Mouse (Mus musculus) small intestine, adult 2 months (tissue): ENCODE results near the gene Ephb1. TPM values are rescaled to one million over a fixed set of nuclear protein-coding genes. Genes with fewer than 3 reads are reported as not detected.

Experiments used
- H3K27ac ChIP-seq: fragments of 200-500 bp; 2 replicates; pipeline ENCODE4 v1.5.1; 2012; ENCODE audit warnings: low read depth, low read length, control low read depth, inconsistent platforms; ENCODE audit not compliant: insufficient read depth
- H3K27me3 ChIP-seq: fragments of 200-500 bp; 2 replicates; pipeline ENCODE4 v1.6.1; 2012; ENCODE audit warnings: mild to moderate bottlenecking, moderate library complexity, low read length, inconsistent platforms; ENCODE audit not compliant: control insufficient read depth, insufficient read depth
- H3K36me3 ChIP-seq: fragments of 200-500 bp; 2 replicates; pipeline ENCODE4 v1.6.1; 2012; ENCODE audit warnings: mild to moderate bottlenecking, low read length, control low read depth, inconsistent platforms; ENCODE audit not compliant: control insufficient read depth, insufficient read depth
- H3K4me1 ChIP-seq: fragments of 200-500 bp; 2 replicates; pipeline ENCODE4 v1.6.1; 2012; ENCODE audit warnings: low read length, inconsistent platforms, mixed read lengths; ENCODE audit not compliant: control insufficient read depth, insufficient read depth, insufficient read length
- H3K4me3 ChIP-seq: fragments of 200-500 bp; 2 replicates; pipeline ENCODE4 v1.5.1; 2012; ENCODE audit warnings: low read depth, mild to moderate bottlenecking, control low read depth, inconsistent platforms, low read length, moderate library complexity
- CTCF ChIP-seq: fragments of 200-500 bp; IDR thresholded peaks from 2 replicates; pipeline ENCODE4 v1.5.1; 2012; ENCODE audit warnings: low read depth, mild to moderate bottlenecking, control low read depth, inconsistent platforms, low read length, moderate library complexity, mixed read lengths; ENCODE audit not compliant: insufficient replicate concordance, insufficient read length; ENCODE audit errors: extremely low read depth
- POLR2A ChIP-seq: fragments of 200-500 bp; IDR thresholded peaks from 2 replicates; pipeline ENCODE4 v1.6.1; 2012; ENCODE audit warnings: low read depth, mild to moderate bottlenecking, control low read depth, inconsistent platforms, low read length, moderate library complexity
- WGBS: fragments of 180-500 bp; shearing (Covaris S2); methylation state at CpG from one replicate; pipeline ENCODE4 v1.1.7; 2018; 5-methylcytosine and 5-hydroxymethylcytosine counted together
- polyA plus RNA-seq: library from polyadenylated mRNA; depleted of rRNA; stranded (reverse); fragments of >200 nt; gene quantifications from 2 replicates; pipeline ENCODE4 v1.2.3, GENCODE M21; 2012

Gene Ephb1
- polyA plus RNA-seq, 1 experiment: 1.0 TPM

DNA sequence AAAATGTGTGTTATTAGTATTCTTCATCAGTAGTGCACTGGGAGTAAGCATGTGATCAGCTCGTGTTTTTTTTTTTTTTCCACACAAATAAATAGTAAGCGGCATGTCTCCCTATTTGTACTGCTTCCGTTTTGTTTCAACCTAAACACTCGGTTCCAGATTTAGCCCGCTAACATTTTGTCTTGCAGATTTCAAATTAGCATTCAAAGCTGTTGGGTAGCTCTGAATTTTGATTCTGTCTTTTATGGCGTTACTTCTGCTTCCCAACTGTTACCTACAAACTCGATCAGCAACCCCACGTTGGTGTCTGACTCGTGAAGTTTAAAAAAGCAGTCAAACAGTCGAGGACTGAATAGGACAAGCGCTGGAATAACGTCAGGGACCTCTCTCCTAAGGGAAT is 363.7 kb downstream of the Ephb1 start:
- Histone ChIP-seq H3K4me3 (no peak overlapping the region), H3K4me1 (no peaks in the 10 kb centered on the region), H3K36me3 (no peaks in the 10 kb centered on the region), H3K27ac (no peak overlapping the region), H3K27me3 (no peaks in the 10 kb centered on the region)
- 82% methylated on average over 12 of the region's 12 CpGs for WGBS
- TF ChIP-seq CTCF (no peak), POLR2A (no peak)

DNA sequence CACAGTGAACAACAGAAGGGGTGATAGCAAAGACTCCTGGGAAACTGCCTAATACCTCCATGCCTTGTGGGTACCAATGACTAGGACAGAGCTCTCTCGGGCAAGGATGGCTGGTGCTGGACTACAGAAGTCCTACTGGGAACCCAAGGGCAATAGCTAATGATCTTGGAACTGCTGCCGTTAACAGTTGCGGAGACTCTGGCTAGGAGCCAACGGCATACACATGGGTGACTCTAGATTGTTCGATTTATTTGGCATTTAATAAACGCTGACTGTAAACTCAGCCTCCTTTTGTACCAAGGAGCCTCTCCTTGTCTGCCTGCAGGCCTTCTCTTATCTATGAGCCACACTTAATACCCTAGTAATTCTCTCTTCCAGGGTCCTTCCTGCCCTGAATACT is 364.5 kb downstream of the Ephb1 start:
- no peaks in the 10 kb centered on the region for H3K27me3 ChIP-seq
- no peak overlapping the region for H3K4me3 ChIP-seq
- TF ChIP-seq CTCF (no peak), POLR2A (no peak)
- WGBS: 74% methylated on average over 6 of the region's 6 CpGs
- H3K4me1 ChIP-seq: no peaks in the 10 kb centered on the region
- no peak overlapping the region for H3K27ac ChIP-seq
- no peaks in the 10 kb centered on the region for H3K36me3 ChIP-seq

DNA sequence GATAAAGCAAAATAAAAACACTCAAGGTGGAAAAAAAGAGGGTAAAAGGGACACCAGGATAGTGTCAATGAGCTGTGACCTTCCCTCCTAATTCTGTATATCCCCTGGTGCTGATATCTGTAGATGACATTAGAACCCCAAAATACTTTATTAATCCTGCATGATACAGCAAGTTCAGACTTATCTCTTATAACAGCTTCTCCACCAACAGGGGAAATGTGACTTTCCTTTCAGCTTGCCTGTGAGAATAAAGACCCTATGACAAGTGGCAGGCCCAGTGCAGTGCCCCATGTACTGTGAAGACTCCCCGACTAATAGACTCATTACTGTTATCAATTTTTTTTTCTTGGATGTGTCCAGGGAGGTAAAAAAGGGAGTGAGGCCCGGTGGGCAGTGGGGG is 367.6 kb downstream of the Ephb1 start:
- no peaks in the 10 kb centered on the region for H3K27me3 ChIP-seq
- 77% methylated on average over 2 of the region's 2 CpGs for WGBS

DNA sequence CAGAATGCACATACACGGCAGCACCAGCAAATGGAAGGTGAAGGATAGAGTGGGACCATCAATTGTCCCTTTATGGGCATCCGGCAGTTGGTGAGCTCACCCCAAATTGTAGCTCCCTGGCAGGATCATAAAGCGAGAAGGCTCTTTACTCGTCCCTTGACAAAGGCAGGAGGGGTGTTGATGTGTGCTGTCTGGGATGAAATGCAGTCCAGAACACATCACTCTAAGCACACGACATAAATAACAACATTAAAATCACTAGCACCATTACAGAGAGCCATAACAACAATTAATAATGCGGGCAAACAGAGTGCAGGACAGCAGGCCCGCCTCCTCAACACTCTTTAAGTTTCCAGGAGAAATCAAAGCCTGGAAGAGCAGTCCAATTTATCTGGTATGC is 372.1 kb downstream of the Ephb1 start:
- TF ChIP-seq POLR2A (no peak), CTCF (no peak)
- Histone ChIP-seq H3K4me3 (no peak overlapping the region), H3K36me3 (no peaks in the 10 kb centered on the region), H3K27ac (no peak overlapping the region), H3K4me1 (no peaks in the 10 kb centered on the region), H3K27me3 (no peaks in the 10 kb centered on the region)
- 74% methylated on average over 7 of the region's 7 CpGs for WGBS

More for the DNA sequence above, 367.6 kb downstream of the Ephb1 start:
- no peak overlapping the region for H3K27ac ChIP-seq
- no peak overlapping the region for H3K4me3 ChIP-seq
- H3K4me1 ChIP-seq: no peaks in the 10 kb centered on the region
- no peak for TF ChIP-seq POLR2A
- no peak for TF ChIP-seq CTCF
- no peaks in the 10 kb centered on the region for H3K36me3 ChIP-seq

DNA sequence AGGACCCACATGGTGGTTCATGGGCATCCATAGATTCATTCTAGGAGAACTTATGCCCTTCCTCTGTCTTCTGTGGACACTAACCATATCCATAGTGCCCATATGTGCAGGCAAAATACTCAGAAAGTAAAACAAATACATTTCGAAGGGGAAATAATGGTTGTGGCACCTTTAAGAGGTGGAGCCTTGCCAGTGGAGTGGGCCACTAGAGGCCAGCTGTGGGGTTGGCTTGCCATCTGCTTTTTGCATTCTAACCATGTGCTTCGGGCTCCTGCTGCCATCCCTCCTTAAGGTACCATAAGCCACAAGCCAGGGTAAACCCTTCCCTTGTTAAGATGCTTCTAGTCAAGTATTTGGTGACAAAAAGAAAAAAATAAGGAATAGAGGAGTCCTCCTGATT is 373.3 kb downstream of the Ephb1 start:
- 81% methylated on average over 2 of the region's 2 CpGs for WGBS
- H3K4me3 ChIP-seq: no peak overlapping the region
- TF ChIP-seq CTCF (no peak), POLR2A (no peak)

DNA sequence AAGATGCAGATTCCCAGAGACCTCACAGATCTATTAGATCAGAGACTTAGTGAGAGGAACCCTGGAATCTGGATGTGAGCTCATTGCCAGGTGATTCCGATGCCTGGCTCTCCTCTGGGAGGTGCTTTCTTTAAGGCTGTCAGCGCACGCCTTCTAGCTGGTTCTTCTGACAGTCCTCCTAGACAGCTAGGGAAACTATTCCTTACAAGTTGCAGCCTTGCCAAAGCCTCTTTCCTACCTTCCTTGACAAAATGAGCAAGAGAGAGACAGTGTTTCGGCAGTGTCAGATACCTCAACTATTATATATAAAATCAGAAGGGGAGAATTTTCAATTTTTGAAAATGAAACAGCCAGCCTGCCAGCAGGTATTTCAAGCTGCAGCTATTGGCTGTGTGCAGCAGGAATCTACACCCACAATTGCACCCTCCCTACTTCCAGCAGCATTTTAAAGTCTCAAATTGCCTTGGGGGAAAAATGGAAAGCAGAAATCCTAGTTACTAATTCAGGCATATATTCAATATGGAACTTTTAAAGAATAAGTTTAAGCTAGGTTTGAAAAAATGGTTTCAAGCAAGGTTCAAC is 377.5 kb downstream of the Ephb1 start:
- H3K4me3 ChIP-seq: no peak overlapping the region
- H3K4me1 ChIP-seq: no peaks in the 10 kb centered on the region
- no peaks in the 10 kb centered on the region for H3K27me3 ChIP-seq
- WGBS: 87% methylated on average over 4 of the region's 4 CpGs
- no peaks in the 10 kb centered on the region for H3K36me3 ChIP-seq
- TF ChIP-seq POLR2A (no peak), CTCF (no peak)
- no peak overlapping the region for H3K27ac ChIP-seq

More for the DNA sequence above, 373.3 kb downstream of the Ephb1 start:
- Histone ChIP-seq H3K36me3 (no peaks in the 10 kb centered on the region), H3K4me1 (no peaks in the 10 kb centered on the region), H3K27me3 (no peaks in the 10 kb centered on the region), H3K27ac (no peak overlapping the region)

DNA sequence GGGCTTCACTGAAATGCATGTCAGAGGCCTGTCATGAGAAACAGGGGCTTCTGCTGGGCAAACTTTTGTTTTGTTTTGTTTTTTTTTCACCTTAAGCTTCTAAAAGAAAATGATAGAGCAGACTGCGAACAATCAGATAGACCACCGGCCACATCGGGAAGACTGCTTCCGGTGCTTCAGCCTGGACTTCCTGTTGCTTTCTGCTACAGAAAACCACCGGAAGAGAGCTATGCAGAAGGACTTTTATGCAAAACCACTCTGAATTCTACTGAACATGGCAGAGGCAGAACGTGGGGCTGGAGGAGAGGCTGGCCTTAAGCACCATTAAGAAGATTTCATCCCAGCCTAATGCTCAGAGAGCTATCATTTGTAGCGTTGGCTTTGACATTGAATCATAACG is 382.2 kb downstream of the Ephb1 start:
- Histone ChIP-seq H3K27ac (no peak overlapping the region), H3K4me3 (no peak overlapping the region), H3K4me1 (no peaks in the 10 kb centered on the region), H3K27me3 (no peaks in the 10 kb centered on the region), H3K36me3 (no peaks in the 10 kb centered on the region)
- WGBS: 65% methylated on average over 8 of the region's 8 CpGs
- no peak for TF ChIP-seq POLR2A
- TF ChIP-seq CTCF: no peak
